Mouse (Mus musculus): ENCODE measurements around the gene Slc29a3.

Gene Slc29a3

DNA sequence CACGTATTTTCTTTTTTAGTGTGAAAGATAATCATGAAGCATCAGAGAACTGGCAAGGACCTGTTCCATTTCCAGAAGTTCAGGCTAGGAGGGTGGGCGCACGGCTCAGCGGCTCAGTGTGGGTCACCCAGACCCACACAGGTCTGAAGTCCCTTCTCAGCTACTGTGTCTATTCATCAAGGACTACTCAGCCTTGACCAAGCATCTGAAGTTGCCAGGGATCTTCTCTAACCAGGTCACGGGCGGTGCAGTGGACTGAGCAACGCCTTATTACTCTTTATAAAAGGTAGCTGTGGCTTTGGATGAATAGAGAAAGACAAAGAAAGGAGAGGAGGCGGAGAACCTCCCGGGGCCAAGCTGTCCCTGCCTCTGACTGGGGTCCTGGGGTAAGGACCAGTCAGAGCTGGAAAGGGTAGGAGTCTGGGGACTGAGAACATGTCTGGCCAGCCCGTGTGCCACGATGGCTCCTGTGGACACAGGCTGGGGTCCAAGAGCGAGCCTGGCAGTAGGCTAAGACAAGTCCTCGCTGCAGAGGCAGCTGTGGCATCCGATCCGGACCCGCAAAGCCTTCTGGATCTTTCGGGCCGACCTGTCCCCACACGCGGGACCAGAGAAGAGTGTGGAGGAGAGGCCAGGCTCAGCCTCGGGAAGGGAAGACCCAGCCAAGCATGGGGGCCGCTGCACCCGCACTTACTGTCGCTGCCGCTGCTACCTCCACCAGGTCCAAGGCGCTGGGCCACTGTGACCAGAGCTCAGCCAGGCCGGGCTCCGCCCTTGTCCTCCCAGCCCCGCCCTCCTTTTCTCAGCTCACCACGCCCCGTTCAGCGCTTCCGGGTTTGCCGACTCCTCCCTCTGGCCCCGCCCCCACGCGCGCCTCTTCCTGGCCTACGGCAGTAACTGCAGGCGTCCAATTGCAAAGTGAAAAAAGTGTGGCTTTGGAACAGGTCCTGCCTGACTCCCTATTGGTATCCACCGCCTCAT is at the start of gene Slc29a3:
Gene Slc29a3 (minus strand): TSS at position 755 of the 981 bp plus-strand sequence.
- DNase-seq (ENCODE audit: low spot score) = peak; percentile 94

DNA sequence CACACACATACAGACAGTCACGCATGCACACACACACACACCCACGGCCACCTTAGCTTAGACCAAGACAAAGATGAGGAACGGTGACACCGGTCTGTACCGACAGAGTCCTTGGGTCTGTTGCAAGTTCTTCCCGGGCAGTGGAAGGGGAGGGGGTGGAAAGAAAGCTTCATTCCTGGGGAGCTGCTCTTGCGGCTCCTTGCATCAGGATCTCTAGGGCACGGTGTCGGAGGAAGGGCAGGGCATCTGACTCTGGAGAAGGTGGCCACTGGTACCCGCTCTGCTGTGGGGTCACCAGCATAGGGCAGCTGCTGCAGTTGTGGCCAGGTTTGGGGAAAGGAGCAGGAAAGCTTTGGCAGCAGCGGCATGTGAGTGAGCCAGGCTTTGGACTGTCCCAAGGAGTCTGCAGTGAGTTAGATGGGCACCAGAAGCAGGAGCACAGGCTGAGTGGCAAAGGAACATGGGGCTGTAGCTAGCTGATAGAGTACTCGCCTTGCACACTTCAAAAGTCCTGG is 49.4 kb upstream of the Slc29a3 start:
- no peak for DNase-seq (ENCODE audit: low spot score)

DNA sequence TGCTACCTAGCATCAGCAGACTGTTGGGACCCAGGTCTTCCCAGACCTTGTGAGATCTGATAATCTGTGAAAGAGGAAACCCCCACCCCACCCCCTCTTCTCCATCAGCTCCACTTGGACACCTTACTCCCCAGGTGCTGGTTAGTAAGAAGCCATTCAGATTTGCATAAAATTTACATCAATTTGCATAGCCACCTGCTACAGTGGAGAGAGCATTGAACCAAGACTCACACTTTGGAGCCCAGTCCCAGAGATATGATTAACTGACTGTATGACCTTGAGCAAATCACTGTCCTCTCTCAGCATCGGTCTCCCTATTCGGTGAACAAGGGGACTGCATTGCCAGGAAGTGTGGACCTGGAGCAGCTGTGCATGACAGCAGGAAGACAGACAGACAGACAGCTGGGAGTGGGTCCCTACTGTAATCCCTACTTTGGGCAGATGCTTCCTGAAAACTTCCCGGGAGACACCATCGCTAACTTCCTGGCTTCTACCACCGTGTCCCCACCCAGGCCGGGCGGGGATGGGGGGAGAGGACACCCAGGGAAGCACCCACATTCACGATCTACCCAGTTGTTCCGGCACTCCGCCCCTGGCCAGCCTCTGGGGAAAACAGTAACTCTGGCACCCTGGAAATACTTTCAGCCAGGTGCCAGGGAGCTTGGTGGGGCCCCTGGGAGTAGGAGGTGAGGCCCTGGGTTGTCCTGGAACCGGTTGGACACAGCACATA is 48.7 kb upstream of the Slc29a3 start:
- no peak for DNase-seq (ENCODE audit: low spot score)

DNA sequence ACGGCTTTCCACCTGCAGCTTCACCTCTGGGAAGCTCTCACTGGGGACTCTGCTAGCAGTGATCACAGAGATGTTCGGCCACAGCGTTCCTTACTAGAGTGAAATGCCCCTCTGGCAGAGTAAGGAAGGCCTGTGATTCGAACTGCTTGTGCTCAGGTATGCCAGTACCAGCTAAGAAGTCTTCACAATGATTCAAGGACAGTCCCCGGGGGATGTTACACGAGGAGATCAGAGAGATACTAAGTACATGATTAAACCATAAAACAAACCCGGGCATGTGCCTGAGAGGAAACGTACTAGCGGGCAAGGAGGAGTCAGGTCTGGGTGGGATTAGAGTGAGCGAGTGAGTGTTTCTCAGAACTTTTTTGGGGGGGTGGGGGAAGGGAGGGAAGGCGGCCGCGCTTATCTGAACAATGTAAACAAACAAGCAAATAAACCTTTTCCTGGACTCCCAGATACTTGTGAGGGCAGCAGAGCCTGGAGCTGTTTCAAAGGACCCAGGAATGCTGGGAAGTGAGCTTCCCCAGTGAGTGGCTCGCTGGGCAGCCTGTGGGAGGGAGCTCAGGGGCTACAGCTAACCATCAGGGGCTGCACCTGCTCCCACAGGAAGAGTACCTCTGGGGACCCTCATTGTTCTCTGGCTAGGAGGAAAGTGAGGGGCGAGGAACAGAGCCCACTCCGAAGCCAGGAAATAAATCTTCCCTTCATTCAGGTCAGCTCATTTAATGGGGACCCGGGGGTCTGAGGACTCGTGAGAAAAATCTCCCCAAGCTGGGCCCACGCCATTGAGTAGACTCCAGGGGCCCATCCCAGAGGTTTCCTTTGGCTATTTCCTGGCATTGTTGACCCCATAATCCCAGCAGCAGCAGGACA is 47.9 kb upstream of the Slc29a3 start:
- DNase-seq (ENCODE audit: low spot score) = no peak

DNA sequence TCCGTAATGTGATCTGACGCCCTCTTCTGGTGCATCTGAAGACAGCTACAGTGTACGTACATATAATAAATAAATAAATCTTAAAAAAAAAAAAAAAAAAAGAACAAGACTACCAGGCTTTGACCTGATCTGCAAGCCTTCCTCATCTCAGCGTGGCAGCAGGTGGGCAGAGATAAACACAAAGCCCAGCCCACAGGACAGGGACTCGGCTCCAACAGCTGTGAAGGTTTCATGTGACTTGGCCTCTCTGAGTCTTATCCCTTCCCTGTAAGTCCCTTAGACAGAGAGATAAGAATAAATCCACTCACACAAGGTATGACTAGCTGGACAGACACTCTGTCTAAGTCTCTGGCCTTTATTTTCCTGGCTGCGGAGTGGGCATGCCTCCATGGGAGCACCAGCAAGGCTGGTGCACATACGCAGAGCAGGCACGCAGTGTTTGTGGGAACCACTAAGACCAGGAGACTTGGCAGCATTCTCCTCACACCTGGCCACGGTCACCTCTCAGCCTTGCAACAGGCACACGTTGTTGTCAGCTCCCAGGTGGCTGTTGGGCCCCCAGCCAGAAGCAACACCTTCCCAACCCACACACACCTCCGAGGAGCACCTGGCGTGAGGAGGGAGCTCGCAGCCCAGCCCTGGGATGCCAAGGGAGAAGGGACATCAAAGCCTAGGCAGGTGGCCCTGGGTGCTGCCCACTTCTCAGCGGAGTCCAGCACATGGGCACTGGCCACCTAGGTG is 45.3 kb upstream of the Slc29a3 start:
- DNase-seq (ENCODE audit: low spot score) = no peak

DNA sequence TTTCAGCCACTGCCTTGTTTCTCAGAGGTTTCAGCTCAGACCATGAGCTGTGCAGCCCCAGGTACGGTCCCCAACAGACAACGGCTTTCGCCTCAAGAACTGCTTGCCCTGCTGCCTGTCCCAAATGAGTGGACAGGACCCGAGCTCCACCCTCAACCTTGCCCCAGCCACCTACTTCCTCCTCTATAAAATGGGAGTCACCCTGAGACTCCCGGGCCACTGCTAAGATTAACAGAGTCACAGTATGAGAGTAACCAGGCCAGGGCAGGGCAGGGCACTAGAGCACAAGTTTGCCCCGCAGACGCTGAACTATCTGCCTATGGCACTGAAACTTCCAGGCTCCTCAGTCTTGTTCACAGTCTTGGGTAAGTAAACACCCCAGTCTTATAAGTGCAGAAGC is 43.9 kb upstream of the Slc29a3 start:
- DNase-seq (ENCODE audit: low spot score) = no peak

DNA sequence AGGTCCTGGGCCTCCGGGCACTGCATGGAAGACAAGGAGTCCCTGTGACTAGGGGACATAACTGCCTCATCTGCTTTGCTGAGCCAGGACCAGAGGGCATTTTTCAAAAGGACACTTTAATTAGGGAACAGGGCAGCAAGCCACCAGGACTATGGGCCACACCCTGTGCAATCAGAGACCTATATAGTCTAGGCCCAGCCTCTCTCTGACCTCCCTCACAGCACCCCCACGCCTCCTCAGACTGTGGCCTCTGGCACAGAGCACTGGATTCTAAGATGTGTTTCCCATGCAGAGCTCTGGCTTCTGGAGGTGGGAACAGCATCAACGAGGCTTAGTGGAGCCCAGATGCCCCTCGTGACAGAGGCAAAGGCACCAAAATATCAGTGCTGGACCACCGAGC is 43.4 kb upstream of the Slc29a3 start:
- DNase-seq (ENCODE audit: low spot score) = no peak

DNA sequence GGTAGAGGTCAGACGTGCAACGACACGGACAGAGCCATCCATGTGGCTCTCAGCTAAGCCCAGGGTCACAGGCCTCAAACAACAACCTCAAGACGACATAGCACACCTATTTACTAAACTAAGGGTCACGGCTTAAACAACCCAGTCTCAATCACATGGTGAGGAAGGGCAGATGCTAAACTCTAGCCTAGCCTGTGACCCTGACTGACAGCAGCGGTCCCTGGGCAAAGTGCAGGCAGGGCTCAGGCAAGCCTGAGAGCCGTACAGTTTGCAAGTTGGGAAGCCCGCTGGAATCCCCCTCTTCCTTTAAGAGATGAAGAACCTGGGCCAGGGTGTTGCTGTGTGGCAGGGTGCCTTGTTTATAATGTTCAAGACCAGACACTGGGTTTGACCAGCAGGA is 42.2 kb upstream of the Slc29a3 start:
- DNase-seq (ENCODE audit: low spot score) = no peak

DNA sequence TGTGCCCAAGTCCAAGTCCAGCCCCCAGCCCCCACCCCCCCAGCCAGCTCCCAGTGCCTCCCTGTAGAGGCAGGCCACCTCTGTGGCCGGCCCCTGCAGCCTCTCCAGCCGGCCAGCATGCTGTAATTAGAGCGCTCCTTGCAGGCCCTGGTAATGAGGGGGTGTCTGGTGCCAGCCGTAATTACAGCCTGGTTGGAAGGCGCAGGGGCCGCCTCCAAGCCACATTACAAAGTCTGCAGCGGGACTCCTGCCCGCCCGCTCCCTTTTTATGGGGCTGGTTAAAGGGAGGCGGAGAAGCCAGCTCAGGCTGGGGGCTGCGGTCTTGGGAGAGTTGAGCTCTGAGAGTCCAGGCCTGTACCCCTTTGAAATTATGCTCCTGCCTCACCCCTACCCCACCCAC is 41.8 kb upstream of the Slc29a3 start:
- DNase-seq (ENCODE audit: low spot score) = no peak

DNA sequence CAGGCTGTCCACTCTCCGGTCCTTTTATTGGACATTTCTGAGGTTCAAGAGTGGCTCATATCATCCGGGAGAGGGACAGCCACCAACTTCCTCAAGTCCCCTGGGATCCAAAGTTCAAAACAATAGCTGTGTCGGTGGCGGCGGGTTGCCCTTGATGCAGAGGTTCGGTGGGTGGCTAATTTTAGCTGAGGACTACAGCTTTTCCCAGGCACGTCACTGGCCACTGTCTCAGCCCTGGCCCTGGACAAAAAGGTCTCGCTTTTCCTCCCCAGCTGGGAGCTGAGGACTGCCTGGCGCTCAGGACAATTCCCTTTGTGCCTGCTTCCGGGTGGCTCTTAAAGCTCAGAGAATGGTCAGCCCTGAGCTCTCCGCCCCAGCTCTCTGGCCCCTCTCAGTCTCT is 40.2 kb upstream of the Slc29a3 start:
- no peak for DNase-seq (ENCODE audit: low spot score)

DNA sequence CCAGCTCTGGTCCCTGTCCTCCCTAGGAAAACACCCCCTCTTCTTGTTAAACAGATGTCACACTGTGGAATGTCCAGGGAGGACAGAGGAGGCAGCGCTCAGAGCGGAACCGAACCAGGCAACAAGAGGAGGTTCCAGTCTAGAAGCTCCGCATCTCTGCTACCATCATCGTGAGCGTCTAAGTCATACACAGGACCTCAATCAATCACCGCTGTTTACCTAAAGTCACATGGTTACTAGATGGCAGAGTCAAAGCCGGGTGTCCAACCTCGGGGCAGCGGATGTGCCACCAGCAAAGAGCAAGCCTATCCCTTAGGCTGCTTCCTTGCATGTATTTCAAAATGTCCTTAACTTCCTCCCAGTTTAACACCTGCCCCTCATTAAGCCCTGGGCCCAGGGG is 39.8 kb upstream of the Slc29a3 start:
- DNase-seq (ENCODE audit: low spot score) = no peak

DNA sequence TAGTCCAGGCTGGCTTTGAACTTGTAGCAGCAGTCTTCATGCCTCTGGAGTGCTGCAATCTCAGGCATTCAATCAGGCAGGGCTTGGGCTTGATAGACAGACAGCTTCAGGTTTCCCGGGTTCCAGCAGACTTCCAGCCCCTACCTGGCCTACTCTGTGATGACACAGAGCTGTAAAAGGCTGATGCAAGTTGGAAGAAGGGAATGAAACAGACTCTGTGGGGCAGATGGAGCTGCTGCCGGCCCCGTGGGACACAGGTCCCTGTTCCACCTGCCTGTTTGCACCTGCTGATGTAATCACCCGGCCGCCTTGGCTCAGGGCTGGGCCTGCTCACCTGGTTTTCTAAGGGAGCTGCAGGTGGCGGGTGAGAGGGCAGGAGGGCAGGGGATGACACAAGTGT is 38.3 kb upstream of the Slc29a3 start:
- DNase-seq (ENCODE audit: low spot score) = no peak

DNA sequence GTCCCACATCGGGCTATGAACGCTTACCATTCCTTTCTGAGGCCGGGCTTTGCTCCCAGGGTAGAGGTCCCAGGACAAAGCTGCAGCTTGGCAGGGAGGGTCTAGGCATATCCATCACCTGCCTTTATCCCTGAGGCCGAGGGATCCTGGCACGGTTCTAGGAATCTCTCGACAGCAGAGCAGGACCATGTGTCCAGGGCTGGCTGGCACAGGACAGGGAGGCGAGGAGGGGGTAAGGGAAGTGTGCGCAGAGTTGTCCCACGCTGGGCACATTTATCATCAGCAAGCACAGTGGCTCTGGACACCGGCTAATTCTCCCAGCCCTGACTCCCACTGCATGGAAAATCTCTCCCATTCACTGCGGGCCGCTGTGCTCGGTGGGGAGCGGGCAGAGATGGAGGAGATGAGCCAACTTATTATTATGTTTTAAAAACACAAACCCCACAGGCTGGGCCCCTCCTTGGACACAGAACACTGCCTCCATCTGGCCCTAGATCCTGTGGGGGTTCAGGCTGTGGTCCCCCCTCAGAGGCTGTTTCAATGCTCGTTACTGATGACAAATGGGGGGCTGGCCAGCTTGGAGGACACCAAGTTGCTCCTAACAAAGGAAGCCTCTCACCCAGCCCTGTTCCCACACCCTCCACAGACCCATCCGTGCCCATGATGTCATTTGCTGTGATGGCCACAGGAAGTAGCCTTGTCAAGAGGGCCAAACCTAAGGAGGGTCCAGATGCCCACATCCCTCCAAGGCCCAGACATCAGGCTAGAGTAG is 34.9 kb upstream of the Slc29a3 start:
- DNase-seq (ENCODE audit: low spot score) = no peak

DNA sequence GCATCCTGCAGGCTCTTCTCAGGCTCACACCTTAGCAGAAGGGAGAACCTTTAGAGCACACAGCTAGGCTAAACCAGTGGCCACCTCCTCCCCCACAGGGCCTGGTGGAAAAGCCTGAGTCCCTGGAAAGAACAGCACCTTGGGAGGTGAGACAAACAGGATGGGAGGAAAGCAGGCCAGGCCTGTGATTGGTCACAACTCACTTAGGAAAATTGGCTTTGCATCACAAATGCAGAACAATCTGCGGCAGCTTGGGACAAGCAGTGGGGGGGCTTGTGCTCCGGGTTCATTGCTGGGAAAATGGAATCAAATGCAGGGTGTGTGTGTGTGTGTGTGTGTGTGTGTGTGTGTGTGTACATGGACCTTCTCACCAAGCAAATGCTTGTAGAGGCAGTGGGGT is 31.0 kb upstream of the Slc29a3 start:
- no peak for DNase-seq (ENCODE audit: low spot score)

DNA sequence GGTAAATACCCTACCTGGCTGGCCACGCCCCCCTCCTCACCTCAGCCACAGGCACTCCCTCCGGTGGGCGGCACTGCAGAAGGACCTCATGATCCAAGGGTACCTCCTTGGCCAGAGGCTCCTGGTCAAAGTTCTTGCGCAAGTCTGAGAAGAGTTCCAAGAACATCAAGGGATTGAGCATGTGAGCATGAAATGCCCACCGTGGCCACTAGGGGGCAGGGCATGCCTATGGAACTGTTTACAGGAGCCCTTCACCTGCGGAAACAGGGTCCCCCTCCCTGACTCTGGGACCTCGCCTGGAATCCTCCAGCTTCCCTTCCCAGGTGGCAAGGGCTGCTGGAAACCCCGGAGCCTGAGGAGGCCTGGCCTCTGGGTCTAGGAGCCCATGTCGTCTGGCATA is 27.0 kb upstream of the Slc29a3 start:
- DNase-seq (ENCODE audit: low spot score) = peak; percentile 38

DNA sequence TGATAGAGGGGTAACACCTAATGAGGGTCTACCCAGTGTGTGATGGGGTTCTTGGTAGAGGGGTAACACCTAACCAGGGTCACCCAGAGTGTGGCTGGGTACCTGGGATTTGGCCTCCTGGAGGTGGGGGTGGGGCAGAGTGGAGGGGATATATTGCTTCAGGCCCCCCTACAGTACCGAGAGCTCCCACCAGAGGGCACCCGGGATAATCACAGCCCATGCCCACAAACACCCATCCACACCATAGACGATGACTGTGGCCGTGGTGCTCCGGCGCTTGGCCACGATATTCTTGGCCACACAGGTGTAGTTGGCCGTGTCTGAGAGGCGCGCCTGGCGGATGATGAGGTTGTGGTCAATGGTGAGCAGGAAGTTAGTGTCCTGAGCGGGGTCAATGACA is 25.9 kb upstream of the Slc29a3 start:
- peak; percentile 10 for DNase-seq (ENCODE audit: low spot score)

DNA sequence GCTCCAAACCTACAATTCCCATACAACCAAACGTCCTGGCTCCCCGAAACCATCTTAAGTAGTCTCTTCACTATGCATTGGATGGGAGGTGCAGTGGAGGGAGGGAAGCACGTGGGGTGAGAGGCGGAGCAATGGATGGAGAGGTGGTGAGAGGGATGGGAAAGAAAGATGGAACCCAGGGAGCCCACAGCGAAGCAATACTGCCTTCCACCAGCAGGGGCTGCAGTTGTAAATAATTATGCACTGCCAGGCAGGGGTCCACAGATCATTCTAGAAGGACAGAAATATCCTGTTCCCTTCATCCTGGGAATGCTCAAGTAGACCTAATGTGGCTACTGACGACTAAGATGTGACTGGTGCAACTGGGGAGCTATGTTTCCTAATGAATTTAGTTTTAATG is 22.9 kb upstream of the Slc29a3 start:
- DNase-seq (ENCODE audit: low spot score) = no peak

DNA sequence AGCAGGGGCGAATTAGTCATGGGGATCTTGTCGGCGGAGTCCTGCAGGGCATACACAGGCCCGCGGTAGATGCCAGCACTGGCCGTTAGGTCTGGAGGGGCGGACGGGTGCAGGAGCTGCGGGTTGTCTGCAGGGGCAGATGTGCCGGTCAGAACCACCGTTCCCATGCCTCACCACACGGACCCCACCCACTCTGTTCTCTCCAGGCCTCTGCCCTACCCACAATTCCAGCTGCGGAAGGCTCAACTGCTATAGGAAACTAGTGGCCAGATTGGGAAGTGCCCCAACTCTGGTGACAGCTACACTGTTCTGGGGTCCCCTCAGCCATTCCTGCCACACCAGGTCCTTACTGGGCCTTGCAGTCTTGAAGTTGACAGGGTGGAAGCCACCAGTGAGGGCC is 22.0 kb upstream of the Slc29a3 start:
- no peak for DNase-seq (ENCODE audit: low spot score)

DNA sequence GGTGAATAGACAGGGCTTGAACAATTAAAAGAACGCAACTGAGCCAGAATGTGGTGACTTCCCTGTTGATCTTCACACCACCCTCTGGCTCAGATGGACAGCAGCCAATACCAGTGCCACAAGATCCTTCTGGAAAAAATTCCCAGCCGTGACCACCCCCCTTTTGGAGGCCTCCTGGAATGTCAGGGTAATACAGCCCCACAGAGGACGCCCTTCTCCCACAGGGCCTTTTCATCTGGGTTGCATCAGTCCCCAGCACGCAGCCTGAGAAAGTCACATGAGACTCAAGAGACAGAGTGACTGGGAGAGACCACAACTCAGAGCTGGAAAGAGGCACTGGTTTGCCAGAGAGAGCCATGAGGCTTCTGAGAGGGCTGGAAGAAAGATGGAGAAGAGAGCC is 18.3 kb upstream of the Slc29a3 start:
- no peak for DNase-seq (ENCODE audit: low spot score)

DNA sequence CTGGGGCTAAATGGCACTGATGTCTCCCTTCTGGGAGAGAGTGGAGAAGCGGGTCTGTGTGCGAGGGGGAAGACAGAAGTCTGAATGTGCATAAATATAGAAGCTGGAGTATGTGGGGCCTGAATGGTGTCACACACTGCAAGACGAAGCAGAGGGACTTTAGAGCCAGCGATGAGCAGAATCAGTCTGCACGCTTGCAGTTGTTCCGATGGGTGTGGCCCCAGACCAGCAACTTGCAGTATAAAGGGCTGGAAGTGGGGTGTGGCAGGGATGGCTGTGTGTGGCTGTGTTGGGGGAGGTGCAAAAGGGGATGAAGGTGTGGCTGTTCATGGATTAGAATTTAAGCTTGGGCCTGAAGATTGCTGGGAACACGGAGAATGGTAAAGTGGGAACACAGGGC is 16.0 kb upstream of the Slc29a3 start:
- DNase-seq (ENCODE audit: low spot score) = no peak

DNA sequence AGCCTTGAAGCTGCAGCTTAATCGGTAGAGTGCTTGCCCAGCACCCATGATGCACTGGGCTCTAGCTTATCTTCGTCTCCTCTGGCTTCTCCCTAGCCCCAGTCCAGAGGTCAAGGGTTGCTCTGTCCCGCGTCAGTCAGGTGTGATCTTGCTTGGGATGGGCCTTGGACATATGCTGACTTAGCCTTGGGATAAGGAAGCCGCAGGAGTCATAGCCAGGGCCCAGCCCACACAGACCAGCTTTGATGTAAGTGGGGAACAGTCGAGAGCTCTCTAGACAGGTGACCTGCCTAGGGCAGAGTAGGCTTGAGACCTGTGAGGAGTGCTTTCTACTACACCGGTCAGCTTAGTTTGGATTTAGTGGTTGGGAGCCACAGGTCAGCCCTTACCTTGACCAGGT is 14.8 kb upstream of the Slc29a3 start:
- no peak for DNase-seq (ENCODE audit: low spot score)
